Mouse (Mus musculus) layer of hippocampus, adult 2 months (tissue): Measurements from ENCODE around the gene Cldn19. TPM values are rescaled to one million over a fixed set of nuclear protein-coding genes. Genes with fewer than 3 reads are reported as not detected.

ENCODE experiments used
- DNase-seq, 2 experiments: peaks; one replicate each; pipeline ENCODE4 v3.0.0; 2022; ENCODE audit warnings: low spot score in 2 of 2
- H3K27ac ChIP-seq: fragments of 200-600 bp; 2 replicates; pipeline ENCODE4 v1.8.1; 2022
- H3K4me3 ChIP-seq: fragments of 200-600 bp; 2 replicates; pipeline ENCODE4 v1.8.1; 2022; ENCODE audit warnings: mild to moderate bottlenecking
- CTCF ChIP-seq: fragments of 200-600 bp; conservative IDR thresholded peaks from 2 replicates; pipeline ENCODE4 v1.8.1; 2022; ENCODE audit warnings: antibody characterized with exemption, mild to moderate bottlenecking, moderate library complexity
- total RNA-seq, 2 experiments: library from RNA; stranded (reverse); gene quantifications; 2 replicates each; pipeline ENCODE4 v1.2.3; 2021

The Cldn19 gene
- total RNA-seq, 2 experiments from 2014 or later: 0.37 to 0.69 TPM

- no peak overlapping the region for H3K4me3 ChIP-seq
- H3K27ac ChIP-seq: no peak overlapping the region
- DNase-seq: no peak
- no peak for TF ChIP-seq CTCF
Measured at GRCm38 (mm10) chr4:119242571-119242970, 12.6 kb upstream of the Cldn19 start.

DNA sequence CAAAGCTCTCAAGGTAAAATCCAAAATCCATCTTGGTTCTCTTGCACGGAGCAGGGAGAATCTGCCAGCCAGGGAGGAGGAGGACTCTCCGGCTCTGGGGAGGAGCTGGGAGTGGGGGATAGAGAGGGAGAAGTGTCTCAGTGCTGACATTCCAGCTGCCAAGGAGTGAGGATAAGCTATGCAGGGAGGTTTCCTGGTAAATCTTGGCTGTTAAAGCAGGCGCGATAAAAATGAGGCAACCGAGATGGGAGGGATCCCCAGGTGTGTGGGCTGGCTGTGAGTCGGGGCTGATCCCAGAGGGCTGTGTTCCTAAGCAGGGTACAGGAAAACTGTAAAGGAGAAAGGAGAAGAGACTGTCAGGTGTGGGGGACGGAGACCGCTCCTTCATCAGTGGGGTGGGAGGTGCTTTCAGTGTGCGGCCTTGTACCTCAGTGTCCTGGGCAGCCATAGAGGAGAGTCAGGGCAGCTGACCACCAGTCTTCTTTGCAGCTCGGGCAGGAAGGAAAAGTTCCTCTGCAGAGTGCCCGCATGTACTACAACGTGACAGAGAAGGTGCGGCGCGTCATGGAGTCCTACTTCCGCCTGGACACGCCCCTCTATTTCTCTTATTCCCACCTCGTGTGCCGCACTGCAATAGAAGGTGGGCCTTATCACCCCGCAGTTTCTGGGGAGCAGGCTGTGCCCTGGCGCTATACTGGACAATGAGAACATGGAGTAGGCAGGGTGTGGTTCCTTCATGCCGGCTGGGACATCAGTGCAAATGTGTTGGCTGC lies 10.6 kb upstream of the Cldn19 start:
- Histone ChIP-seq H3K27ac (no peak overlapping the region), H3K4me3 (no peak overlapping the region)
- TF ChIP-seq CTCF: no peak
- no peak for DNase-seq

DNA sequence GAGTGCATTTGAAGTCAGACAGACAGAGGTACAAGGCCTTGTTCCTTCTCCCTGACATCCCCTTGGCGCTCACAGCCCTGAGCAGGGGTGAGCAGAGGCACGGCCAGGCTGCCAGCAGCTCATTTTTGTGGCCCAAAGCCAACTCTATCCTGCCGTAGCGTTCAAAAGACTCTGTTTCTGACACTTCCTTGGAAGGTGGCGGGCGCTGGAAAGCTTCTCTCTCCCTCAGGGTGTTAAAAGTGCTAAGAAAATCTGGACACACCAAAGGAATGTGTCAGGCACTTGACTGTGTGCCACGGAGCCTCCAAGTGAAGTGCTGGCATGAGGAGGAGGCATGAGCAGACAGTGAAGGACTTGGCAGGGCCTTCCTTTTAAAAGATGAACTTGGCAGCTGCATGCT lies 9.7 kb upstream of the Cldn19 start:
- H3K27ac ChIP-seq: no peak overlapping the region
- no peak for DNase-seq
- H3K4me3 ChIP-seq: no peak overlapping the region
- no peak for TF ChIP-seq CTCF

DNA sequence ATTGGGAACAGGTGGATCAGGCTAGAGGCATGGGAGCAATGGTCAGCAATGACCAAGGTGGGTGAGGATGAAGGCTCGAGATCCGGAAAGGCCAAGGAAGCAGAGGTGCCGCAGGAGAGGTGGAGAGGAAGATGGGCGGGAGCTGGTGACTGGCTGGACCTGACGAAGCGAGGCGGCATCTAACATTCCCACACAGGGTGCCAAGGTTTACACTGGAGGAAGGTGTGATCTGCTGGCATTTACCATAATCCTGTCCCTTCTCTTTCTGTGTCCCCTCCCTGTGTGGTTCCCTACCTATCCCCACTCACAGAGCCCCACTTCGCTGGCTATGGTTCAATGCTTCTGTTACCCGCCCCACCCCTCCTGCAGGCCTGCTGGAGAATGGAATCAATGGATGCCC lies 9.3 kb upstream of the Cldn19 start:
- Histone ChIP-seq H3K4me3 (no peak overlapping the region), H3K27ac (no peak overlapping the region)
- no peak for TF ChIP-seq CTCF
- no peak for DNase-seq

DNA sequence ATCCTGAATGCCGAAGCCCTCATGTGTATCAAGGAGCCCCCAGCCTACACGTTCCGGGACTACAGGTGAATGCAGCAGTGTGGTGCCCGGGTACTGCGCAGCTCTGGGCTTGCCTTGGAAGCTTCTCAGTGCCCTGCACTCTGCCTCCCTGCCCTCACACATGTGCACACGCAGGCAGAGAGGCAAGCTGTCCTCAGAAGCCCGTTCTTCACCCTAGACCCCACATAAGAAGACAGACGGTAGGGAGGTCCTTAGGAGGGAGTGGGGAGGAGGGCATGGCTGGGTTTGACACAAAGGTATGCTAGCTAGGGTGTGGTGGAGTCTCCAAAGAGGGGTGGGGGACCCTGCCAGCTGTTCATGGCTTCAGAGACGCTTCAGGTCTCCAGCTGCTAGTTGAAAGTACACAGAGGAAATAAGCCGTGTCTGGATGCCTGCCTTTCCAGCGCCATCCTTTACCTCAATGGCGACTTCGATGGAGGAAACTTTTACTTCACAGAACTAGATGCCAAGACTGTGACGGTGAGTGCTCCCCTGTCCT lies 8.5 kb upstream of the Cldn19 start:
- TF ChIP-seq CTCF: no peak
- DNase-seq: no peak
- no peak overlapping the region for H3K27ac ChIP-seq
- H3K4me3 ChIP-seq: no peak overlapping the region

- peak; percentile 65 to 80 for DNase-seq
- Histone ChIP-seq H3K27ac (no peak overlapping the region), H3K4me3 (no peak overlapping the region)
- peak; percentile 88 for TF ChIP-seq CTCF
Measured at GRCm38 (mm10) chr4:119247462-119248235, 7.6 kb upstream of the Cldn19 start.

DNA sequence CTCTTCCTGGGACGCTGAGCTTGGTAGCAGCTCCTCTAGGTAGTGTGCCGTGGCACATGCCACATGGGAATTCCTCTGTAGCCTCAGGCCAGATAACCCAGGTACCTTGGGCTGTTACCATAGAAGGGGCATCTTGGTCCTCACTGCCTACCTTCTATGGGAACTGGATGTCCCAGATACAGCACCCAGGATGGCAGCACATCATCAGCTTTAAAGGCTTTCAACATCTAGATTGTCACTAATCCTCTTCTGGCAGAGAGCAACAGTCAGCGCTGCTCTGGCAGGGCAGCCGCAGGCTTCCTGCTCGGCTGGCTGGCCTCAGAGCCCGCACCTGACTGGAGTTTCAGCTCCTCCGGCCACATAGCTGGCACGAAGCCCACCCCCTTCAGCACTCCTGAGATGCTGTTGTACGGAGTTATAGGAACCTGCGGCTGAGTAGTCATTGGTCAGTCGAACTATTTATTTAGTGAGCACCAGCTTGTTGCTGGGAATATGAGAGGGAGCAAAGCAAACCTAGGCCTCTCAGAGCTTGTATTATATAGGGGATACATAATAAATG lies 6.7 kb upstream of the Cldn19 start:
- Histone ChIP-seq H3K27ac (no peak overlapping the region), H3K4me3 (no peak overlapping the region)
- no peak for TF ChIP-seq CTCF
- DNase-seq: no peak

DNA sequence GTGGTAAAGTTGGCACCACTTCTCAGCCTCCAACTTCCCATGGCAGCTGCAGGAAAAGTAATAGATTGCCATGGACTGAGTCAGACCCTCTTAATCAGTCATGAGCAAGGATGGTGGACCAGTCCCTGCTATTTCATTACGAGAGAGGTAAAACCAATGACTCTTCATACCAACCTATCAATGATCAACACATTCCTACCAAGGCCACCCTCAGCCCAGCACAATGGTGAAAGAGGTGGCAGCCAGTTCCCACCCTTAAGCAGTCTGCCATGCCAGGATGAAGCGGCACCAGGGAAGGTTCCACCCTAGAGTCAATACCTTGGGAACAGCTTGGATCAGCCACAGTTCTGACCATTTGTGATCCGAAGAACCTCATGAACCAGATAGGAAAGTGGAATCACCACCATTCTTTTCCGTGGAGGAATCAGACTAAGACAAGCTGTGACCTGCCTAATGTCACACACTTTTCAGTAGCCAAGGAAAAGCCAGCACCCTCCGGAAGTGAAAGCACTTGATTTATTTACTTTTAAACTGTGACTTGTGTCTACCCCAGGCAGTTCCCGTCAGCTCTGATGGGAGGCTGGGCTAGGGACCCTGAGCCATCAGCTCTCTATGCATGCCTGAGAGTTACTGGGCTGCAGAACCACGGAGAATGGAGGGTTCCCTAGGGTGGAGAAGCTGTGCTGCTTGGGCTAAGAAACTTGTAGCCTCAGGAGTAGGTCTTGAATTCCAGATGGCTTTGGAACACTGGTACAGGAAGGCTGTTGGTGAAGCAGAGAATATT lies 3.0 kb upstream of the Cldn19 start:
- TF ChIP-seq CTCF: no peak
- no peak for DNase-seq
- Histone ChIP-seq H3K27ac (no peak overlapping the region), H3K4me3 (no peak overlapping the region)

- DNase-seq: no peak
- TF ChIP-seq CTCF: no peak
- H3K4me3 ChIP-seq: no peak overlapping the region
- H3K27ac ChIP-seq: peak overlapping the region; percentile 14; the same call in 1 of the 2 replicates
Measured at GRCm38 (mm10) chr4:119254012-119254618, 1.1 kb upstream of the Cldn19 start.

- no peak overlapping the region for H3K27ac ChIP-seq
- no peak for TF ChIP-seq CTCF
- no peak for DNase-seq
- H3K4me3 ChIP-seq: no peak overlapping the region
Measured at GRCm38 (mm10) chr4:119257083-119257482, 1.9 kb downstream of the Cldn19 start.

DNA sequence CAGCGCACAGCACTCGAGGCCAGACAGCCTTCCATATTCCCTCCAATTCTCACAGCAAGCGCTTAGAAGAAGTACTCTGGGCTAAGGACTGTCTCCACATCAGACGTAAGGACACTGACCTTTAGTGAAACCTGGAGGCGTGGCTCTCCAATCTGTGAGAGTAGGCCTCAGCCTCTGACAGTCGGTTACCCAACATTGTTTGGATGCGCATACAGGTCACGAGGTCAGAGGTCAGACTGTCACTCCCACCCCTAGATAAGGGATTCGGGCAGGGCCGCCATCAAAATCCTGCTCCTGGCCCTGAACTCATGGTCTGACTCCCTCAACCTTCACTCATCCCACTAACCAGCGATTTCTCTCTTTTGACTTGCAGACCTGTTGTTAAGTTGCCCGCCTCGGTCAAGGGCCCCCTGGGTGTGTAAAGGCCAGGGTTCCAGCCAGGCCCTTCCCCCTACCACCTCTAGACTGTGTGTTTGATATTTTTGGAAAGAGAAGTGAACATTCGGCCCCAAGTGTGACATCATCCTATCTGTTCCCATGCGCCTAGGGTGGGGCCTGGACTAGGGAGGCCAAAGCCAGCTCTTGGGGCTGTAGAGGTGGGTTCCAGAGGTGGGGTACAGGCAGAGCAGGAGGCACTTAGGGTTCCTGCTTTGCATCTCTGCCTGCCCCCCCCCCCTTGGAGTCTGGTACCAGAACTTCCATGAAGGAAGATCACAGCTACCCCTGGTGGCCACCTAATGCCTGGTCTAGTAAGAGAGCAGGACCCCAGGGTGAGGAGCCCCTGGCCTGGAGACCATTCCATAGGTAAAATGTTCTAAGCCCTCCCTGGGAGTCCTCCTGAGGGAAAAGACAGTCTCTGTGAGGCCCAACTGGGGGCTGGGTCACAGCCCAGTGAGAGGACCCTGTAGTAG lies 4.4 kb downstream of the Cldn19 start:
- no peak overlapping the region for H3K4me3 ChIP-seq
- peak; percentile 50 for TF ChIP-seq CTCF
- no peak overlapping the region for H3K27ac ChIP-seq
- DNase-seq: no peak
